In genomic region chr11:103223444-103223843, GRCm38 (mm10) we compare ENCODE assay signal across 14 mouse cellular contexts. TPM values are rescaled to one million over a fixed set of nuclear protein-coding genes. Genes with fewer than 3 reads are reported as not detected.
DNase-seq lines count a peak whose midpoint lies in the region; ATAC-seq and TF ChIP-seq lines count a peak whose summit lies in the region.
"Had no signal": no experiment of that assay in that cellular context is flagged by ENCODE, and none has a peak within 500 bp of the region (broad histone marks: within the 10 kb centered on the region; RNA-seq: fewer than 3 reads in every experiment).

No protein-coding gene starts in this region.

- DNase-seq in frontal cortex, postnatal 36 days (ENCODE audit: low spot score in 2 of 2): peak; percentile 50 to 60
- no peak for DNase-seq in frontal cortex, postnatal 25 days (ENCODE audit: low spot score in 2 of 2)
- DNase-seq in kidney, postnatal 36 days: peak; percentile 35 to 56
- DNase-seq in kidney, adult 18-20 months: no peak
- DNase-seq in ovary, adult 18-20 months (ENCODE audit: low spot score): no peak
- no peak for DNase-seq in cerebellum, postnatal 25 days
- DNase-seq: adrenal gland, adult 8-10 months; cerebellum, postnatal 10 days; lung, adult 2 months; midbrain, embryonic 14.5 days; thymus, postnatal 25 days had no signal

- H3K4me3 ChIP-seq in E14TG2a.4 (replicated peaks; ENCODE audit: low read length): peak overlapping the region; percentile 59; the same call in 1 of the 2 replicates

- peaks cover 26% of the 10 kb centered on the region for H3K36me3 ChIP-seq in E14TG2a.4 (ENCODE audit: insufficient read depth, low read length)

- peaks cover 45% of the 10 kb centered on the region for H3K4me1 ChIP-seq in E14TG2a.4 (replicated peaks; ENCODE audit: low read depth, low read length)

- H3K9me3 ChIP-seq in E14TG2a.4 (ENCODE audit: low read length): no peaks in the 10 kb centered on the region

- ATAC-seq in megakaryocyte, adult 5-6 weeks (ENCODE audit: poor library complexity, severe bottlenecking): peak; percentile 29; the same call in 1 of the 2 replicates

- no peak for TF ChIP-seq CTCF in E14TG2a.4 (conservative IDR thresholded peaks at IDR 0.05; ENCODE audit: low read length)

- peaks cover 38% of the 10 kb centered on the region for H3K27me3 ChIP-seq in E14TG2a.4 (ENCODE audit: insufficient read depth, low read length)

RNA-seq across cellular contexts. Expression of gene Spata32, which starts 5.2 kb away (rescaled TPM):
- total RNA-seq in megakaryocyte, adult 5-6 weeks (2015): not detected in 2 replicates
- total RNA-seq in megakaryocyte, adult 5-6 weeks (2017): not detected in 2 replicates
- total RNA-seq: adrenal gland, adult 8-10 months had no signal

RNA-seq across cellular contexts. Expression of gene 1700023F06Rik, which starts 15.1 kb away (rescaled TPM):
- not detected in 2 replicates for total RNA-seq in megakaryocyte, adult 5-6 weeks (2015)
- total RNA-seq in megakaryocyte, adult 5-6 weeks (2017): not detected in 2 replicates
- total RNA-seq: granulocyte monocyte progenitor cell, adult 5-6 weeks had no signal

RNA-seq across cellular contexts. Expression of gene Map3k14, which starts 43.8 kb away (rescaled TPM):
- 14.5 and 16.6 TPM in 2 replicates for total RNA-seq in megakaryocyte, adult 5-6 weeks (2015)
- total RNA-seq in megakaryocyte, adult 5-6 weeks (2017): 15.4 and 15.7 TPM in 2 replicates

RNA-seq across cellular contexts. Expression of gene Fmnl1, which starts 52.5 kb away (rescaled TPM):
- total RNA-seq in megakaryocyte, adult 5-6 weeks (2015): 387 and 407 TPM in 2 replicates
- total RNA-seq in megakaryocyte, adult 5-6 weeks (2017): 126 and 152 TPM in 2 replicates

Comparison
In these comparisons a context has a peak if more than half of its experiments do, and no peak if none do; other contexts are left out.
1. DNase-seq: peak in frontal cortex, postnatal 36 days (2 of 2) and kidney, postnatal 36 days (2 of 2); none in frontal cortex, postnatal 25 days (0 of 2), kidney, adult 18-20 months (single experiment), ovary, adult 18-20 months (single experiment) and cerebellum, postnatal 25 days (0 of 2).